Mouse (Mus musculus) yolk sac, embryonic 10.5 days (tissue): ENCODE measurements around the gene G6pc3.
A peak's percentile ranks its signal among the peaks of the same experiment; 100 is the strongest.

Source experiments
- DNase-seq: peaks from one replicate; pipeline ENCODE4 v3.0.0-alpha.2; 2017; ENCODE audit warnings: low spot score

G6pc3 gene

DNA sequence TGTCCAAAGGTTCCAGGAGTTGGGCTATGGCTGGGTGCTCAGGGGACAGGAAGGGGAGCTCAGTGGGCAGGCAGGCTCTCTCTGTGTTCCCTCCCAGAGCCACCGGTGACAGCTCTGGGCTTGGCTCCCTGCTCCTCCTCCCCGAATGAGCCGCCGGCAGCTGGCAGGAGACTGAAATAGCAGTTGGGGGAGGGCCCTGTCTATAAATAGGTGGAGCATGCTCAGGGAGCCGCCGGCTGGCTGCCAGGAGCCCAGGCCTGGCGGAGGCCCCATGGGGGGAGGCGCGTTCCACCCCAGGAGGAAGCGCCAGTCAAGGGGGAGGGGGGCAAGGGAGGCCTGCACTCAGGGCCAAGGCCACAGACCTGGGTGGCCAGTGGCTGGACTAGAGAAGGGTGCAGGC lies 29.4 kb downstream of the G6pc3 start:
- DNase-seq = peak; percentile 92

DNA sequence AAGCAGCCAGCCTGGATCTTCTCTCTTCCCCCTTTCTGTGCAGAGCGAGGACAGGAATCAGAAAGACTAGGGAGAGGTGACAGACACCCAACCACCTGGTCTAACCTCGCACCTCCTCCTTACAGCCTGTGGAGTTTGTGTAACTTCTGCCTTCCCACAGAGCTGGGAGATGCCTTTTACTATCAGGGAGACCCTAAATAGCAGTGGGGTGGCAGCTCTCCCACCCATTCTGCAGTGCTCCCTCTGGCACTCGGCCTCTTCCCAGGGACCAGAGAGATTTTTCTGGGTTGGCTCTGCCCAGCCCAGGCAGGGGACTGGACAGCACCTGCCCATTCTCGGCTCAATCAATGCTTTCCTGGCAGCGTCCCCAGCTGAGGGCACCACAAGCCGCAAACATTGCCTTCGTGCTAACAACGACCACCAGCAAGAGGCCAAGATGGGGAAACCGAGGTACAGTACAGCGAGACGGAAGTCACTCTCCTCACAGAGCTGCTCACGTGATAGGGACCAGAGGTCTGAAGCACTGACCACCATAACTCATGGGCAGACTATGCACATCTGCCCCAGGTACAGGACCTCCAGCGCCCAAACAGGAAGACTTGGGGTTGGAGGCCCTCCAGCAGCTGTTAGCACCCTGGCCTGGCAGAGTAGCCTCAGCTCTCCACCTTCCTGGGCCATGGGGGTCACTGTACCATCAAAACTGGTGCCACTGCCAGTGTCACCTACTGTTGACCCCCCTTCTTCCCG lies 30.0 kb downstream of the G6pc3 start:
- DNase-seq = no peak

DNA sequence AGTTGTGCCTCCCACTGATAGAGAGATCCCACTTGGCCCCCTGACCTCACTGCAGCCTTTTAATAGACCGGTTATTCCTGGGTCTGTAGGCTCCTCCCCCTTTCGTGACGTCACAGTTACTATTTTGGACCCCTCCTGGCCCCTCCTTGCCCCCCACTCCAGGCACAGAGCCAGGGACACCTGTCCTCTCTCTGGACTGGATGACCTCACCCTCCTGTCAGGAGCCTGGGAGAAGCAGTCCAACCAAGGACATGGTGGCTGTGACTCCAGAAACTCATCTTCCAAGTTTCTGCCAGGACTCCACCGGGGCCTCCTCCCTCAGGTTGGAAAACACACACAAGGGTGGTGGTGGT lies 30.6 kb downstream of the G6pc3 start:
- DNase-seq = no peak

DNA sequence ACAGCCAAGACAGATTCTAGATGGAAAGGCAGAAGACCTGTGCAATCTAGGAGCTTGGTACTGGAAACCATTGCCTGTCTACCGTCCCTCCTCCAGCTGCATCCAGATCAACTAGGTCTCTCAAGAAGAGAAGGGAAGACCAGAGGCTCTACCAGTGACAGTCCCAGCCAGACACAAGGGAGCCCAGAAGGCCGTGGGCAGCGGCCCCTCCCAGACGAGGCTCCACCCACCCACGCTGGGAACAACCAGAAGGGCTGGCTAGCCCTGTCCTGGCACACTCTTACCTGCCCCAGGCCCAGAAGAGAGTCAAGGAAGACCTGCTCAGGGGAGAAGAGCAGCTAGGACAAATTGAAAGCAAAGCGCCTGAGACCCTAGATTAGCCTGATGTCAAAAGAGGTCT lies 31.0 kb downstream of the G6pc3 start:
- no peak for DNase-seq

DNA sequence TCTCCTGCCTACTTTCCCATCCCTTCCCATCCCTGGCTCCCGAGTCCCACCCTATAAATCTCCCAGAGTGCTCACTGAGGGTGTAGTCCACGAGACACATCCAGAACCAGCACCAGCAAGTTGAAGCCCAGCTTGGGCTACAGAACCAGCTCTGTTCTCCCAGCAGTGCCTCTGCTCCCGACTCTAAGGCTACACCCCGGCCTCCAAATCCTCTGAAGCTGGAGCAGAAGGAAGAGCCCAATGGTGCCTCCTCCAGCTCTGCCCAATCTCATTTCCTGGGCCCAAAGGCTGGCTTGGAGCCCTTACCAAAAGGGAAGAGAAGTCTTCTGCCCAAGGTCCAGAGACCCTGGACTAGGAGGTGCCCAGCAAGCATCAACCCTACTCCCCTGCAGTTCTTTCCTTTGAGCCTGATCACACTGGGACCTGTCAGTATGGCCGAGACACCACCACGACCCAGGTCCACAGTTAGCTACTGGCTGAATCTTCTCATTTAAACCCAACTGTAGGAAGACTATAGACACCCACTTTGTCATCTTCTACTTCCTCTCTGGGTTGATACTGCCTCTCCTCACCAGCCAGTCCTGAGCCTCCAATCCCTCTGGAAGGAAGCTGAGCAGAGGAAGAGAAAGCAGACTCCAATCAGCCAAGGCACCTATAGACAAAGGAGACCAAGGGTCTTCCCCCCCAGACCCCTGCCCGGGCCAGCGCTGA lies 32.0 kb downstream of the G6pc3 start:
- DNase-seq = no peak

DNA sequence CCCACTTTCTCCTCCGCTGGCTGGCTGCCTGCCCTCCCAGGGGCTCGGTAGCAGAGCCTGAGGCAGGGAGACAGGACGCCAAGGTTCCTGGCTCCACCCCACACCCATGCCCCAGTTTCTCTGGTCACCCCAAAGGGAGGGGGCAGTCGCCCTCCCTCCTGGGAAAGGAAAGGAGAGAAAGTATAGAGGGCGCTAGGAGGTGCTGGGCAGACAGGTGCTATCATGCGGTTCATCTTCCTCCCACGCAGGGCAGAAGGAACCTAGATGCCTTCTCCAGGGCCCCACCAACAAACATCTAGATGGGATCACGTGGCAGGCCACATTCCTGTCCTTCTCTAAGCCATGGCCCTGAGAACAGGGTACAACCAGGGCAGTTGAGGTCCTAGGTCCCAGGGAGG lies 32.5 kb downstream of the G6pc3 start:
- DNase-seq = no peak

DNA sequence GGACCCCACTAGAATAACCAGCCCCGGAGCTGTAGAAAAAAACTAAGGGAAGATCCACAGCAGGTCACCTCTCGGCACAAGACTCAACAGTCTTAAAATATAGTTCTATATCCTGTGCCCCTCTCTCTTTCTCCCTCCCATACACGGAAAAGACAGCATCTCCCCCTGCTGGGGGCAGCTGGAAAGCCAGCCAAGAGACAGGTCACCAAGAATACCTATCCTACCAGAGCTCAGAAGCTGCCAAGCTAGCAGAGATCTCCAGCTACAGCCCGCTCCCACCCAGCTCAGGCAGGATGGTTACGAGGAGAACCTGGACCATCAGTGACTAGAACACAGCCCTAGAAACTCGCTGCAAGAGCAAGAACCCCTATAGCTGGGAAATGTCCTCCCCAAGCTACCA lies 33.7 kb downstream of the G6pc3 start:
- DNase-seq = peak; percentile 62

DNA sequence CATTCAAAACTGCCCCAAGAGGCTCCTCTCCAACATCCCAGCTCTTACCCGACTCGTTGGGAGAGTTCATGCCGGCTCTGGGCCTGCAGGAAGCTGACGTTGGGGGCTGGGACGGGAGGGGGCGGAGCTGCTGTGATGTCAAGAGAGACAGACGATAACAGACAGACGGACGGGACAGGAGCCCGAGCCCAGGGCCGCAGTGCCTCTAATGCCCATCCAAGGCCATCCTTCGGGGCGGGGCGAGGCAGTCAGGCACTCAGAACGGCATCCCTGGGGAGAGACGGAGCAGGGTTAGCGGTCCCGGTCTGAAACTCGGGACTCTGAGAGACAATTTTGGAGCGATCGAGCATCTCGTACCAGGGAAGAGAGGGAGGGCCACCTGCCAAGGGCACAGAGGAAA lies 35.3 kb downstream of the G6pc3 start:
- no peak for DNase-seq

DNA sequence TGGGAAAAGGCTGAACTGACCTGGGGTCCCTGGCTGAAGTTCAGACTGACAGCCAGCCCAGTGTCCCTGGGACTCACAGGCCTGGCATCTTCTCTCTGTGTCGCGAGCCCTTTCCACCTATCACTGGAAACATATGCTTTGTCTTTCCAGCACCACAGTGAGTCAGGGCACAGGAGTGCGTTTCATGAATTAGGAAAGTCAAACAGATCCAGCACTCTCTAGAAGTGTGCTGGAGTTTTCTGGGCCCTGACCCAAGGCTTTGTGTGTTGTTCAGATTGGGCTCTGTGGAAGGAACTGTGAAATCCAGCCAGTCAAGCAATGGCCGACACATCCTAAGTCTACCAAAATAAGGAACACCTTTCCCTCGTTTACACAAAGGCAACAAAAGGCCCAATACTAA lies 35.8 kb downstream of the G6pc3 start:
- DNase-seq = no peak

DNA sequence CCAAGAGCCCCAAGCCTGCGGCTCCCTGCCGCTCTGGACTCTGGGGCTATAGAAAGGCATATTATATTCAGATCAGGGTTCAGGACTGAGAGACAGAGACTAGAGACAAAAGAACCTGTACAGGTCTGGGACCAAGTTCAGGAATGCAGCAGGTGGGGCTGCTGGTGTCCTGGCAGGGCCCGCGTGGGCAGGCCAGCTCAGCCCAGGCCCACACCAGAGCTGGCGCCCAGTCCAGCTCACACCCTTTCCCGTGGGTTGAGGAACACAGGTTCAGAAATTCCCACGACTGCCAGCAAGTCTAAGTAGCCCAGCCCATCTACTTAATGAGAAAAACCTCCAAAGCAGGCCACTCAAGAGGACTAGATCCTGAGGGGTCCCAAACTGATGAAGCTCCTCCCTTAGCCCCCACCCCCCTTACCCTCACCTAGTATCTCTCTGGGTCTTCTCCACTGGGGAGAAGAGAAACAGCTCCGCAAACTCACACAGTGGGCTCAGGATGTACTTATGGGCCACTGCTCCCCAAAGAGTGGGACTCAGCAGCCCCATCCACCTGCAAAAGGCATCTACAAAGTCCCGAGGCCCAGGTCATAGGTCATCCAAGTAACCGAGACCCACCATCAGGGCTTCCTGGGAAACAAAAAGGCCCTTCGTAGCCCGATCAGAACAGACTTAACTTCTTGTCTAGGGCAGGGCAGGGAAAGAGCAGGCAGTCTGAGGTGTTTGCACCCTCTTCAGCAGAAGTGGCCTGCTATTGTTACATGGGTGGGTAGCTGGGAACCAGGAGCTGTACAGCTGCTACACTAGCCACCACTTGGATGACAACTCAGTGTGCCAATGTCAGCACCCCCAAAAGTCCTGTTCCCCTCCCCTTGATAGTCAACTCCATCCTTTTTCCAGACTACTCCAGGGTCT lies 36.9 kb downstream of the G6pc3 start:
- no peak for DNase-seq

DNA sequence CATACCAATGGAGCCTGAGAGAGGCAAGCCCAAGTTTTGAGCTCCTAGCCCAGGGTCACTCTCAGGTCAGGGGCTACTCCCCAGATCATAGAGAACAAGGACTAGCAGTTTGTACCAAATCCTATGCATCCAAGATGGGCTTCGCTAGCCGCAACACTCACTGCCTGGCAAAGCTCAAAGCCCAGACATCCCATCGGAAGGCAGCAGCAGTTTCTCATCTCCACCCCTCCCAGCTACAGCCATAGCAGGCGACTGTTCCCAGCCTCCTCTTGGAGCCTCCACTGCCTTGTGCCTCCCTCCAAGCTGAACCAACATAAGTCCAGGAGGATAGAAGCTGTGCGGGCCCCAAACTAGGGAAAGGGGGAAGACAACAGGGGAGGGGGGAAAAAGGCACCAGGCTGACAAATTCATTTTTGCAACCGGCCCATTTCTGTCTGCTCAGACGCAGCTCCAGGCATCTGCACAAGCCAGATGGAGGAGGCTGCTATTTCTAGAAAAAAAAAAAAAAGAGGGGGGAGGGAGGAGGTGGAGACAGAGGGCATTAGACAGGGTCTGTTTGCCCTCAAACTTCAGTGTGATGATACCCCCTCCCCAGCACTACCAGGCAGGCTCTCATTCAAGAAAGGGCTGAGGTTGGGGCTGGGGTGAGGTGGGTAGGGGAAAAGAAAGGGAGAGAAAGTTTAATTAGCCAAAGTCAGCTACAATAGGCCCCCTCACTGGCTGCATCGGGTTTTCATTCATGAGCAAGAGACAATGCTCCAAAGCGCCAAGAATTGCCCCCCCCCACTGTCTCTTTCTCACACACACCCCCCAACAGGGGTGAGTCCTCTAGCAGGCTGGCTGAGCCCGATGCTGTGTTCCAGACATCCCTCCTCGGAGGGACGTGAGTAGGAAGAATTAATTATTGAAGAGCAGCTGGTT lies 38.1 kb downstream of the G6pc3 start:
- DNase-seq = no peak

DNA sequence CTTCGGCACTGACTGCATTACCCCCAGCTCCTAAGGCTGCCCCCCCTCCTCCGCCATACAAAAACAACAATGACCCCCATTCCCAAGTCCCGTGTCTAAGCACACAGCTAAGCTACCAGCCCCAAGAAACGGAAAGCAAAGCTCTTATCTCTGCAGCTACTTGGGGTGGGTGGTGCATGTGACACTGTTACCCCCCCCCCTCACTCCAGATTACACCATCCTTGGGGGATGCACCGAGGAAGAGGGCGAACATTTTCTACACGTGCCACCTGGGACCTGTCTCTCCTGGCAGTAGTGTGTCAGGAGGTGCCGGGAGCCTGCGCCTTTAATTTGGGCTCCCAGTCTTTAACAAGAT lies 38.7 kb downstream of the G6pc3 start:
- DNase-seq = no peak

DNA sequence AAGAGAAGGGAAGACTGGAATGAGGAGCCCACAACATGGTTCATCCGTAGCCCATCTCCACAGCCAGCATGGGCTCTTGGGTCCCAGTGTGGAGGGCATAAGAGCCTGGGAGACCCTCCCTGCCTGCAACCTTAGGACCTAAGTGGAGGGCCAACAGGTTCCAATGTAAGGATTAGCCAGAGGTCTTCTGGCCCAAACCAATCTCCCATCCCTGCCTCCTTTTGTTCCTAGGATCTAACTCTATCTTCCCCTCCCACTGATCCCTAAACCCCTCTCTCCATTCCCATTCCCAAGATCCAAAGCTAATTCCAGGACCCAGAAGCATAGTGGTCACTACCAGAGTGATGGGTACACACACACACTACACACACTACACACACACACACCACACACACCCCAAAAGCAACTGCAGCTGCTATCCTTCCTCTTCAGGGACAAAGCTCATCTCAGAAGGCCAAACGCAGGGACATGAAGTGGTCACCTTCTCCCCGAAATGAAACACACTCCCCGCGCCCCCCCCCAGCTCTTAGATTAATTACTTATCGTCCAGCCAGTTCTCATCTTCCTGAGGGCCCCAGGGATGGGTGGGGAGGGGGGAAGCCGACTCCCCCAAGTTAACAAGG lies 39.3 kb downstream of the G6pc3 start:
- DNase-seq = no peak

DNA sequence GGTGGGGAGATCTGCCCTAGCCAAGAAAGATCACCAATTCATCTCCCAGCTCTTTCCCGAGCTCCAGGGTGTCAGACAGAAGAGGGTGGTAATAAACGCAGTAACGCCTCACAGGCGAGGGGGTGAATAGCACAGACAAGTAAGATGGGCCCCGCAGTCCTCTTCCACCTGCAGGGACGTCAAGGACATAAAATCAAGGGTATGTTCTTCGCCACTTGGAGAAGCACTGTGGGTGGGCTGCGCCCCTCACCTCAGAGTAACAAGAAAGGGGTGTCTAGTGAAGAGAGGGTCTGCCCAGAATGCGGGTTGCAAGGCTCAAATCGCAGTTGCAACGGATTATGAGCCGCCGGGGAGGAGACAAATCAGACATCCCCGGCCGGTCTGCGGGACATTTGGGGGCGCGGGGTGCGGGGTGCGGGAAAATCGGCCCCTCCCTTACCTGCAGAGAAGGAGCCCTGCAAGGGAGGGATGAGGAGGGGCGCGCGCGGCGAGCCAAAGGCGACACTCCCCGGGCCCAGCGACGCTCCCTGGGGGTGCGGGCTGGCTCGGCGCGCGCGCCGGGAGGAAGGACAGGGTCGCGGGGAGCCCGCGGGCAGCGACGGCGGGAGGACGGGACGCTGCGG lies 40.0 kb downstream of the G6pc3 start:
- DNase-seq = no peak

DNA sequence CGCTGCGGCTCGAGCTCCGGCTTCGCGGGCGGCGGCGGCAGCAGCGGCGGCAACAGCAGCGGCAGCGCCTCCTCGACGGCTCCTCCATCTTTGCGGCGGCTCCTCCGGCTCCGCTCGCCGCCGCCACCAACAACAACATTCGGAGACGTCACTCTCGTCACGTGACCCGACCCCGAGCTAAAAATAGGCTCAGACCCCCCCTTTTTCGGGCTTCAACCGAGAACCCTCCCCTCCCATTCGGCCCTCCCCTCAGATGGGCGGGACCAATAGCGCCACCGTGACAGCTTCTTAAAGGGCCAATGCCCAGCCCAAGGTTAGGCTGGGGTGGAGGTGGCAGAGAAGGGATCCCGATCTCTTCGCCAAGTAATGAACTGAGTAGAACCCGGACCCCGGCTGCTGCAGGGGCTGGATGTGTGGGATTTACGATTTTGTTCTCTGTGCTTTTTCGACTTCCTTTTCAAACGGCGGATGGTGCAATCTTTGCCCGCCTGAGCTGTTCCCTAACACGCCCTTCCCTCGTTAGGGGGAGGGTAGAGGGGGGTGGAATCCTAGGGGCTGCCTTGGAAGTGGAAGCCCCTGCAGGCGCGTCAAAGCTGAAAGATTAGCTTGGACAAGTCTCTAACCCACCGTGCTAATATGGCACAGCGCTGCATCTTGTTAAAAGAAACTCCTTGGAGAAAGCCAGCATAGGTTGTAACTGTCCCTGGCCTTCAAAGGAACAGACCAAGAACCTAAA lies 40.8 kb downstream of the G6pc3 start, which contains the start of gene Hdac5:
TSS of gene Hdac5 (minus strand) at position 161 of the 736 bp plus-strand sequence.
- peak; percentile 98 for DNase-seq

DNA sequence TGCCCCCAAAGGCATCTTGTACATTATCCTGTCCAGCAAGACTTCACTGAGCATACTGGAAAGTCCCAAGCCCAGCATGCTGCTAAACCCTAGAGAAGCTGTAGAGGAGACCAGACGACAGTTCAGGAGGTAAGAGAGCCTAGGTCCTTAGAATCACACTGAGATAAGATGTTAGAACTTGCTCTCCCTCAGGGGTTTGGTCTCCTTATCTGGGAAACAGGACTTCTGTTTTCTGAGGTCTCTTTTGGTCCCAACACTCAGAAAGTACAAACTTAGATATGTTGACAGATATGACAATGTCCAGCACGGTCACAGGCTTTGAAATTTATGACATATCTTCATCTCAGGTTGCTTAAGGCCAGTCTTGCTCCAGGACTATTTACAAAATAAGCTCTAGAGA lies 46.6 kb downstream of the G6pc3 start:
- no peak for DNase-seq

DNA sequence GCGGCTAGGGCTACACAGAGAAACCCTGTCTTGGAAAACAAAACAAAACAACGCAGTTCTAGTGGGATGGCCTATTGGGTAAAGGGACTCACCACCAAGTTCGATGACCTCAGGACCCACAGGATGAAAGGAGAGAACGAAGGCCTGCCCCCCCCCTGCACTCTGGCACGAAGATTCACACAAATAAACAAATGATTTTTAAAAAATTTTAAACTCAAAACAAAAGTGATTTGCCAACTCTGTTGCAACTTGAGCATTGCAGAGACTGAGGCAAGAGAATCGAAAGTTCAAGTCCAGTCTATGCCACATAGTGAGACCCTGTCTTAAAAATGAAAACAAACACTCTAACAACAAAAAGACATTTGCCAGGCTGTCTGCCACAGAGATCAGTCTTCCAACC lies 51.2 kb downstream of the G6pc3 start:
- DNase-seq = no peak

DNA sequence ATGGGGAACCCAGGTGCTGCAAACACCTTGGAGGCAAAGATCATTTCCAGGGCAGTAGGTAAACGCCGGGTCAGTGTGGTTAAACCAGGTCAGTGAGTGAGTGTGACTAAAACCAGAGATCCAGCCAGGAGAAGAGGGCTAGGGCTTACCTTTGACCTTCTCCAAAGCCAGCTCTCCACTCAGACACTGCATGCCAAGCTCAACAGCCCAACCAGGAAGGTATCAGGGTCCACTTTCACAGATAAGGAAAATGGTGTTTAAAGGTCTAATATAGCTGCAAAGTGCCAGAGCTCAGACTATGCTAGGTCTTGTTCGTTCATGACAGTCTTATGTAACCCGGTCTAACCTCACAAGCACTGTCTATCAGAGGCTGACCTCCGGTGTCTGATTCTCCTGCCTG lies 51.8 kb downstream of the G6pc3 start:
- DNase-seq = peak; percentile 86

DNA sequence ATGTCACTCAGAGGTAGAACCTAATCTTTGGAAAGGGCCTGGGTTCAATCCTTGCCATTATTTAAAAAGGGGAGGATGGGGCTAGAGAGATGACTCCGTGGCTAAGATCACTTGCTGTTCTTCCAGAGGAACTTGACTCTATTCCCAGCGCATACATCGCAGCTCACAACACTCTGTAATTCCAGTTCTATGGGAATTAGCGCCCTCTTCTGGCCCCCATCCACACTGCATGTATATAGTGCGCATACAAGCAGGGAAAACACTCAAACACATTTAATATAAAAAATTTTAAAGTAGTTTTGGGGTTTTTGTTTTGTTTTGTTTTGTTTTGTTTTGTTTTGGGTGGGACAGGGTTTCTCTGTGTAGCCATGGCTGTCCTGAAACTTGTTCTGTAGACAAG lies 52.5 kb downstream of the G6pc3 start:
- DNase-seq = no peak
